Mouse (Mus musculus) limb, embryonic 10.5 days (tissue): Measurements from ENCODE around the gene Fhl1. TPM values are rescaled to one million over a fixed set of nuclear protein-coding genes. Genes with fewer than 3 reads are reported as not detected.

Experiments used
- DNase-seq: peaks from one replicate; pipeline ENCODE4 v3.0.0-alpha.2; 2017; ENCODE audit warnings: low spot score
- H3K27ac ChIP-seq: fragments of 300-500 bp; sonication (generic); 2 replicates; pipeline ENCODE4 v1.5.1; 2016; ENCODE audit warnings: mild to moderate bottlenecking
- H3K27me3 ChIP-seq: fragments of 300-500 bp; sonication (generic); 2 replicates; pipeline ENCODE4 v1.6.1; 2016; ENCODE audit warnings: low read depth, mild to moderate bottlenecking; ENCODE audit not compliant: poor library complexity, severe bottlenecking
- H3K36me3 ChIP-seq: fragments of 300-500 bp; sonication (generic); 2 replicates; pipeline ENCODE4 v1.6.1; 2016; ENCODE audit warnings: mild to moderate bottlenecking, moderate library complexity
- H3K4me1 ChIP-seq: fragments of 300-500 bp; sonication (generic); 2 replicates; pipeline ENCODE4 v1.6.1; 2016
- H3K4me3 ChIP-seq: fragments of 300-500 bp; sonication (generic); 2 replicates; pipeline ENCODE4 v1.5.1; 2016; ENCODE audit warnings: mild to moderate bottlenecking, moderate library complexity
- H3K9me3 ChIP-seq: fragments of 300-500 bp; sonication (generic); replicated peaks from 2 replicates; pipeline ENCODE4 v1.6.1; 2016; ENCODE audit warnings: mild to moderate bottlenecking
- WGBS: fragments of 180-500 bp; shearing (Covaris S2); methylation state at CpG from one replicate; pipeline ENCODE4 v1.1.7; 2016; 5-methylcytosine and 5-hydroxymethylcytosine counted together
- polyA plus RNA-seq: library from polyadenylated mRNA; unstranded; fragments of >200 nt; fragmentation: Nextera tagmentation; extraction: Ambion mirVana; gene quantifications from 2 replicates; pipeline ENCODE4 v1.2.1, GENCODE M21; 2016

Gene Fhl1
- polyA plus RNA-seq, 1 experiment from 2014 or later, result 45.0 TPM

- no peaks in the 10 kb centered on the region for H3K9me3 ChIP-seq
- H3K27ac ChIP-seq, result no peak overlapping the region
- 92% methylated on average over 8 of the region's 8 CpGs for WGBS
- no peak overlapping the region for H3K4me3 ChIP-seq
- DNase-seq, result no peak
- no peaks in the 10 kb centered on the region for H3K27me3 ChIP-seq
- H3K36me3 ChIP-seq, result no peaks in the 10 kb centered on the region
- H3K4me1 ChIP-seq, result no peaks in the 10 kb centered on the region
These were observed 9.0 kb upstream of the Fhl1 start for GRCm38 (mm10) chrX:56722559-56722958.

- Histone ChIP-seq H3K27me3 (peaks cover 16% of the 10 kb centered on the region; the same call in 1 of the 2 replicates), H3K4me1 (no peaks in the 10 kb centered on the region), H3K4me3 (no peak overlapping the region), H3K36me3 (no peaks in the 10 kb centered on the region), H3K9me3 (no peaks in the 10 kb centered on the region), H3K27ac (no peak overlapping the region)
- 80% methylated on average over 3 of the region's 3 CpGs for WGBS
- DNase-seq, result no peak
These were observed 3.1 kb upstream of the Fhl1 start for GRCm38 (mm10) chrX:56728507-56728906.

GRCm38 (mm10) chrX:56730828-56731305 is 720 bp upstream of the Fhl1 start:
- no peaks in the 10 kb centered on the region for H3K9me3 ChIP-seq
- H3K36me3 ChIP-seq, result no peaks in the 10 kb centered on the region
- 20% methylated on average over 9 of the region's 10 CpGs for WGBS
- H3K4me1 ChIP-seq, result no peaks in the 10 kb centered on the region
- no peak for DNase-seq
- peak overlapping the region; percentile 61 for H3K4me3 ChIP-seq
- H3K27me3 ChIP-seq, result peaks cover 16% of the 10 kb centered on the region; the same call in 1 of the 2 replicates
- H3K27ac ChIP-seq, result peak overlapping the region; percentile 91

GRCm38 (mm10) chrX:56732401-56732800 is 814 bp downstream of the Fhl1 start:
- Histone ChIP-seq H3K36me3 (no peaks in the 10 kb centered on the region), H3K4me1 (0 out of 2 replicates have a peak, but pooled peaks cover 3% of the 10 kb centered on the region), H3K27ac (no peak overlapping the region; the same call in 1 of the 2 replicates), H3K9me3 (no peaks in the 10 kb centered on the region), H3K27me3 (peaks cover 16% of the 10 kb centered on the region; the same call in 1 of the 2 replicates), H3K4me3 (peak overlapping the region; percentile 61)
- DNase-seq, result peak; percentile 32
- 18% methylated on average over 3 of the region's 3 CpGs for WGBS

GRCm38 (mm10) chrX:56734436-56734835 is 2.8 kb downstream of the Fhl1 start:
- 20% methylated on average over 5 of the region's 5 CpGs for WGBS
- H3K27ac ChIP-seq, result no peak overlapping the region
- H3K36me3 ChIP-seq, result no peaks in the 10 kb centered on the region
- no peak overlapping the region for H3K4me3 ChIP-seq
- H3K27me3 ChIP-seq, result peaks cover 10% of the 10 kb centered on the region; the same call in 1 of the 2 replicates
- DNase-seq, result no peak
- no peaks in the 10 kb centered on the region for H3K9me3 ChIP-seq
- 0 out of 2 replicates have a peak, but pooled peaks cover 3% of the 10 kb centered on the region for H3K4me1 ChIP-seq

- Histone ChIP-seq H3K4me1 (0 out of 2 replicates have a peak, but pooled peaks cover 3% of the 10 kb centered on the region), H3K27me3 (peaks cover 7% of the 10 kb centered on the region; the same call in 1 of the 2 replicates), H3K9me3 (no peaks in the 10 kb centered on the region), H3K27ac (no peak overlapping the region), H3K36me3 (no peaks in the 10 kb centered on the region), H3K4me3 (no peak overlapping the region)
- WGBS, result 36% methylated on average over 1 of the region's 1 CpGs
- DNase-seq, result no peak
These were observed 4.6 kb downstream of the Fhl1 start for GRCm38 (mm10) chrX:56736226-56736625.

- 73% methylated on average over 5 of the region's 5 CpGs for WGBS
- no peak for DNase-seq
- H3K4me1 ChIP-seq, result 0 out of 2 replicates have a peak, but pooled peaks cover 3% of the 10 kb centered on the region
- H3K36me3 ChIP-seq, result no peaks in the 10 kb centered on the region
- H3K4me3 ChIP-seq, result no peak overlapping the region
- no peak overlapping the region for H3K27ac ChIP-seq
- no peaks in the 10 kb centered on the region for H3K27me3 ChIP-seq
- H3K9me3 ChIP-seq, result no peaks in the 10 kb centered on the region
These were observed 6.4 kb downstream of the Fhl1 start for GRCm38 (mm10) chrX:56737848-56738554.

- Histone ChIP-seq H3K36me3 (no peaks in the 10 kb centered on the region), H3K4me1 (0 out of 2 replicates have a peak, but pooled peaks cover 3% of the 10 kb centered on the region), H3K4me3 (no peak overlapping the region), H3K27ac (no peak overlapping the region), H3K27me3 (no peaks in the 10 kb centered on the region), H3K9me3 (no peaks in the 10 kb centered on the region)
- 77% methylated on average over 3 of the region's 3 CpGs for WGBS
- no peak for DNase-seq
These were observed 9.8 kb downstream of the Fhl1 start for GRCm38 (mm10) chrX:56741428-56741827.

GRCm38 (mm10) chrX:56751536-56751935 is 19.9 kb downstream of the Fhl1 start:
- Histone ChIP-seq H3K36me3 (no peaks in the 10 kb centered on the region), H3K4me3 (no peak overlapping the region), H3K27me3 (no peaks in the 10 kb centered on the region), H3K9me3 (no peaks in the 10 kb centered on the region), H3K4me1 (no peaks in the 10 kb centered on the region), H3K27ac (no peak overlapping the region)
- no peak for DNase-seq
- 65% methylated on average over 4 of the region's 4 CpGs for WGBS

GRCm38 (mm10) chrX:56752144-56752543 is 20.6 kb downstream of the Fhl1 start:
- no peak for DNase-seq
- H3K27ac ChIP-seq, result no peak overlapping the region
- WGBS, result 92% methylated on average over 6 of the region's 6 CpGs
- no peaks in the 10 kb centered on the region for H3K27me3 ChIP-seq
- H3K4me3 ChIP-seq, result no peak overlapping the region
- H3K4me1 ChIP-seq, result no peaks in the 10 kb centered on the region
- H3K9me3 ChIP-seq, result no peaks in the 10 kb centered on the region
- no peaks in the 10 kb centered on the region for H3K36me3 ChIP-seq

- Histone ChIP-seq H3K4me3 (no peak overlapping the region), H3K9me3 (no peaks in the 10 kb centered on the region), H3K36me3 (no peaks in the 10 kb centered on the region), H3K27ac (no peak overlapping the region), H3K27me3 (no peaks in the 10 kb centered on the region), H3K4me1 (no peaks in the 10 kb centered on the region)
- WGBS, result 86% methylated on average over 8 of the region's 8 CpGs
- no peak for DNase-seq
These were observed 22.0 kb downstream of the Fhl1 start for GRCm38 (mm10) chrX:56753317-56754289.

GRCm38 (mm10) chrX:56755646-56756045 is 24.1 kb downstream of the Fhl1 start:
- Histone ChIP-seq H3K36me3 (no peaks in the 10 kb centered on the region), H3K9me3 (no peaks in the 10 kb centered on the region), H3K4me3 (no peak overlapping the region), H3K27ac (no peak overlapping the region), H3K4me1 (no peaks in the 10 kb centered on the region), H3K27me3 (no peaks in the 10 kb centered on the region)
- DNase-seq, result no peak
- 55% methylated on average over 2 of the region's 2 CpGs for WGBS

- Histone ChIP-seq H3K36me3 (no peaks in the 10 kb centered on the region), H3K27ac (no peak overlapping the region), H3K9me3 (no peaks in the 10 kb centered on the region), H3K4me3 (no peak overlapping the region), H3K27me3 (no peaks in the 10 kb centered on the region), H3K4me1 (no peaks in the 10 kb centered on the region)
- WGBS, result 87% methylated on average over 7 of the region's 7 CpGs
- no peak for DNase-seq
These were observed 24.8 kb downstream of the Fhl1 start for GRCm38 (mm10) chrX:56756352-56756751.
